In the genomic region with DNA sequence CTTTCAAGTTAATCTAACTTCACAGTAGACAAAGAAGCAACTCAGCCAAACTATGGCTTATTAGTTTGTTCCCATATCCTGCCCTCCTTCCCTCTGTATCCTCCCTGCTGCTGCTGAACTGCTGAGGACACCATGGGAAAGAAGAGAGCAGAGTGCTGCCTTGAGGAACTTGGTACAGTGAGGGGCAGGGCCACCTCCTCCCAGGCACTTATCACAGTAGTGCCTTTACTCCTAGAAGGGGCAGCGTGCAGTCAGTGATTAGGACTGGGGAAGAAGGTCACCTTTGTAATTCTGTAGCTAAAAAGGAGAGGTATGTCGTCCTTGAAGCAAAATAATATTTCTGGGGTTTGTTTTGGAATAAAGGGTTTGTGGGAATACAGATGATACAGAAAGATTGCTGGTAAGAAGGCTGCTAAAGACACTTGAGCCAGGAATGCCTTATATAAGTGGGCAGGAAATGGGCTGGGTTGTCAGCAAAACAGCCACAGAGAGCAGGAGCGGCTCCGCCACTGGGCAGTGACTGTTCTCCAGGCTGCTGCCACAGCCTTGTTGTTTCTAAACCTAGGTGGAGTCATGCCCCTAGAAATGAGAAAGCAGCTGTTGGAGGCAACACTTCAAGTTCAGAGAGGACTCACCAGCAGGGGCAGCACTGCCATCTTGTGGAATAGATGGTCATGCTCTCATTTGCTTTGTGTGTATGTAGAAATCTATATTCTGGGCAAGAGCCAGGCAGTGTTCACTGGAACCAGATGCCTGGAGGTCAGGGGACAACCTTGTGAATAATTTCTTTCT, we compare ENCODE assay signal across 8 mouse cellular contexts. TPM values are rescaled to one million over a fixed set of nuclear protein-coding genes. Genes with fewer than 3 reads are reported as not detected.
A peak's percentile ranks its signal among the peaks of the same experiment; 100 is the strongest.
DNase-seq lines count a peak whose midpoint lies in the region; ATAC-seq and TF ChIP-seq lines count a peak whose summit lies in the region.

No protein-coding gene starts in this region.

- H3K36me3 ChIP-seq in G1E (replicated peaks), result peaks cover 76% of the 10 kb centered on the region
- H3K36me3 ChIP-seq in forebrain, postnatal 0 days (ENCODE audit: insufficient read depth), result peaks cover 9% of the 10 kb centered on the region
- peaks cover 27% of the 10 kb centered on the region for H3K36me3 ChIP-seq in neural tube, embryonic 15.5 days

- no peaks in the 10 kb centered on the region for H3K27me3 ChIP-seq in G1E (ENCODE audit: insufficient read depth, low read length)
- H3K27me3 ChIP-seq in cerebellum, adult 2 months (ENCODE audit: control insufficient read depth, insufficient read depth, low read length), result no peaks in the 10 kb centered on the region
- no peaks in the 10 kb centered on the region for H3K27me3 ChIP-seq in forebrain, postnatal 0 days (ENCODE audit: insufficient read depth, low read length)
- H3K27me3 ChIP-seq in neural tube, embryonic 15.5 days (replicated peaks), result no peaks in the 10 kb centered on the region

- TF ChIP-seq POLR2A in cerebellum, adult 2 months (IDR thresholded peaks at IDR 0.05; ENCODE audit: borderline replicate concordance, insufficient read depth, low read length), result no peak

- no peak overlapping the region for H3K4me2 ChIP-seq in forebrain, postnatal 0 days (ENCODE audit: low read depth)
- no peak overlapping the region for H3K4me2 ChIP-seq in neural tube, embryonic 15.5 days

- H3K27ac ChIP-seq in cerebellum, adult 2 months (ENCODE audit: insufficient read depth, low read length), result 0 out of 2 replicates have a peak overlapping the region, but pooled peaks have one; percentile 3
- no peak overlapping the region for H3K27ac ChIP-seq in forebrain, postnatal 0 days (ENCODE audit: low read depth, low read length)
- 0 out of 2 replicates have a peak overlapping the region, but pooled peaks have one; percentile 34 for H3K27ac ChIP-seq in neural tube, embryonic 15.5 days (replicated peaks)

- no peak; the same call in 1 of the 2 replicates for ATAC-seq in G1E (ENCODE audit: extremely low read depth, insufficient number of reproducible peaks, low FRiP score, poor library complexity, severe bottlenecking)
- peak; percentile 87 for ATAC-seq in forebrain, postnatal 0 days
- ATAC-seq in neural tube, embryonic 15.5 days (ENCODE audit: low FRiP score), result peak; percentile 74

- H3K4me1 ChIP-seq in G1E (ENCODE audit: insufficient read depth, low read depth, low read length), result peaks cover 3% of the 10 kb centered on the region; the same call in 1 of the 2 replicates
- H3K4me1 ChIP-seq in cerebellum, adult 2 months (ENCODE audit: control insufficient read depth, insufficient read depth, low read length), result peaks cover 4% of the 10 kb centered on the region; the same call in 1 of the 2 replicates
- H3K4me1 ChIP-seq in forebrain, postnatal 0 days (ENCODE audit: insufficient read depth), result no peaks in the 10 kb centered on the region
- peaks cover 2% of the 10 kb centered on the region; the same call in 1 of the 2 replicates for H3K4me1 ChIP-seq in neural tube, embryonic 15.5 days

- H3K9ac ChIP-seq in forebrain, postnatal 0 days, result no peak overlapping the region
- H3K9ac ChIP-seq in neural tube, embryonic 15.5 days (replicated peaks), result no peak overlapping the region

- no peaks in the 10 kb centered on the region for H3K9me3 ChIP-seq in G1E (replicated peaks)
- H3K9me3 ChIP-seq in forebrain, postnatal 0 days (ENCODE audit: low read length), result no peaks in the 10 kb centered on the region
- H3K9me3 ChIP-seq in neural tube, embryonic 15.5 days (replicated peaks), result no peaks in the 10 kb centered on the region

- peak; percentile 33; the same call in 1 of the 2 replicates for TF ChIP-seq CTCF in G1E (IDR thresholded peaks at IDR 0.05; ENCODE audit: low read depth, low read length)
- TF ChIP-seq CTCF in cerebellum, adult 2 months (IDR thresholded peaks at IDR 0.05; ENCODE audit: borderline replicate concordance, insufficient read depth, low read depth, low read length), result peak; percentile 85
- TF ChIP-seq CTCF in forebrain, postnatal 0 days (IDR thresholded peaks at IDR 0.05; ENCODE audit: low read depth), result peak; percentile 92

- H3K4me3 ChIP-seq in G1E (ENCODE audit: low read depth, low read length), result no peak overlapping the region
- no peak overlapping the region for H3K4me3 ChIP-seq in cerebellum, adult 2 months (replicated peaks; ENCODE audit: insufficient read depth, low read depth, low read length)
- no peak overlapping the region for H3K4me3 ChIP-seq in forebrain, postnatal 0 days (ENCODE audit: low read depth, low read length)
- no peak overlapping the region for H3K4me3 ChIP-seq in neural tube, embryonic 15.5 days (replicated peaks)

- 52% methylated on average over 4 of the region's 4 CpGs for WGBS in cerebellum, adult 2 months
- 71% methylated on average over 4 of the region's 4 CpGs for WGBS in forebrain, postnatal 0 days
- whole genome bisulfite sequencing in neural tube, embryonic 15.5 days, result 76% methylated on average over 4 of the region's 4 CpGs

- intact Hi-C loops in heart, postnatal 36 days (cut with DNase I), result loop anchor here (2.0 kb wide), 2 partner anchors 98 to 316 kb away; a partner anchor contains a TSS

- DNase-seq in G1E (ENCODE audit: low spot score), result peak; percentile 55
- peak; percentile 78 to 80 for DNase-seq in cerebellum, adult 2 months
- DNase-seq in forebrain, postnatal 0 days, result peak; percentile 85
- DNase-seq in heart, postnatal 36 days, result peak; percentile 78 to 82
- peak; percentile 71 to 92 for DNase-seq in layer of hippocampus, adult 18-20 months (ENCODE audit: low spot score in 2 of 2)
- peak; percentile 88 to 93 for DNase-seq in lung, adult 18-20 months
- peak; percentile 85 for DNase-seq in testis, postnatal 10 days (ENCODE audit: low spot score)

RNA-seq across cellular contexts. Expression of a gene that starts 33.7 kb away (rescaled TPM):
- total RNA-seq in G1E (2014; fragmentation: Nextera tagmentation) (21.5 and 22.6 TPM in 2 replicates), G1E (2017) (11.5 and 13.9 TPM in 2 replicates)
- 0.43 and 1.4 TPM in 2 replicates for polyA plus RNA-seq in G1E (2012)
- polyA plus RNA-seq in cerebellum, adult 2 months (2012; rRNA removed), result 9.5 and 9.7 TPM in 2 replicates
- 3.9 and 7.0 TPM in 2 replicates for total RNA-seq in forebrain, postnatal 0 days (2014; rRNA removed)
- 9.1 and 10.0 TPM in 2 replicates for polyA plus RNA-seq in forebrain, postnatal 0 days (2015; fragmentation: Nextera tagmentation; extraction: Ambion mirVana)
- 1 to 10 TPM in 1 of 2 experiments, under 1 TPM in 1; 0.98 to 1.1 TPM for total RNA-seq in heart, postnatal 36 days (2021)
- 1 to 10 TPM; 5.4 to 6.7 TPM for total RNA-seq in layer of hippocampus, adult 18-20 months (2021)
- polyA plus RNA-seq in neural tube, embryonic 15.5 days (2015; fragmentation: Nextera tagmentation; extraction: Ambion mirVana), result 8.1 and 9.2 TPM in 2 replicates

RNA-seq across cellular contexts. Expression of a gene that starts 34.1 kb away (rescaled TPM):
- total RNA-seq in G1E (2014; fragmentation: Nextera tagmentation) (11.6 and 12.2 TPM in 2 replicates), G1E (2017) (243 and 516 TPM in 2 replicates)
- polyA plus RNA-seq in G1E (2012), result 844 and 1,244 TPM in 2 replicates
- 80.6 and 82.5 TPM in 2 replicates for polyA plus RNA-seq in cerebellum, adult 2 months (2012; rRNA removed)
- total RNA-seq in forebrain, postnatal 0 days (2014; rRNA removed), result 204 and 242 TPM in 2 replicates
- 134 and 170 TPM in 2 replicates for polyA plus RNA-seq in forebrain, postnatal 0 days (2015; fragmentation: Nextera tagmentation; extraction: Ambion mirVana)
- 10 to 100 TPM; 83.0 to 88.0 TPM for total RNA-seq in heart, postnatal 36 days (2021)
- total RNA-seq in layer of hippocampus, adult 18-20 months (2021), result 10 to 100 TPM; 91.6 to 95.1 TPM
- 94.0 and 111 TPM in 2 replicates for polyA plus RNA-seq in neural tube, embryonic 15.5 days (2015; fragmentation: Nextera tagmentation; extraction: Ambion mirVana)

Comparison
In these comparisons a context has a peak if more than half of its experiments do, and no peak if none do; other contexts are left out.
1. CTCF ChIP-seq: peak in every context shown above with its lines; median percentile 92 in forebrain, postnatal 0 days; 85 in cerebellum, adult 2 months; 33 in G1E.